Mouse (Mus musculus): ENCODE data around the gene Cabcoco1. TPM values are rescaled to one million over a fixed set of nuclear protein-coding genes. Genes with fewer than 3 reads are reported as not detected.
A peak's percentile ranks its signal among the peaks of the same experiment; 100 is the strongest.

Gene Cabcoco1
- total RNA-seq (2021) = 10 to 100 TPM; 19.0 to 21.3 TPM

DNA sequence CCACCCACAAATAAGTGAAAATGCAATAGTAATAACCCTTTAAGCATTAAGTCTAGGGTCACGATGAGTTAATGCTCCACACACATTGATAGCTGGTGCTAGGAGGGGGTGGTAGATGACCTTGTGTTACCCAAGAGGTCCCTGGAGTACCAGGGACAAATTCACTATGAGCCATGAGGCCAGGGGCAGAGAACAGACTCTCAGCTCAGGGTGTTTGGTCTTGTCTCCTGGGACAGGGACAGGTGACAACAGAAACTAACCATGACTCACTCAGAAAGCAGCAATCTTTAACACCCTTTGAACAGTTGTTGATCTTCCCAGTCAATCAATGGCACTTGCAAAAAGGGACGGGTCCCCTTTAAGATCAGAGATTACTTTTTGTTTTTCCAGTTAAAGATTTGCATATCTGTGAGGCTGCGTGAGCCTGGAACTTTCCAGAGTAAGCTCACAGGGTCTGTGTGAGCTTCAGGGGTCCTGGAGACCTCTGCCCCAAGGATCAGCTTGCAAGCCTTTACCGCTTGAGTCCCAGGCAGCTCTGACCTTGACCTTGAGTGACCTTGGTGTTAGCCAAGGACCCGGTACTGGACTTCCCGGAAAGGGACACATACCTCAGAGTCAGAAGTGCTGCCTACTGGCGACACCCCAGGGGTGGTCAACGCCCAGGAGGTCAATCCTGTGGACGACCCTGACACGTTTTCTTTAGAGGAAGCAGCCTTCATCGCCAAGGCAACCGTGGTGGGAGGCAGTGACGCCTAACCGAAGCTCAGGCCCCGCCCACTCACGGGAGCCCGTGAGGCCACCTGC is at the start of gene Cabcoco1:
Cabcoco1 (minus strand) TSS at position 758 of the 804 bp plus-strand sequence.
- intact Hi-C loops (cut with DNase I) = loop anchor here (1.0 kb wide), 1 partner anchor 12 kb away; no protein-coding TSS in a partner anchor
- peak; percentile 45 to 55 for DNase-seq

- intact Hi-C loops (cut with DNase I) = loop anchor here (5.0 kb wide), 1 partner anchor 403 kb away; no protein-coding TSS in a partner anchor
- DNase-seq = no peak
Measured at GRCm38 (mm10) chr10:68589530-68590252, 48.0 kb upstream of the Cabcoco1 start.

- DNase-seq = no peak
- intact Hi-C loops (cut with DNase I) = no loop called here
Measured at GRCm38 (mm10) chr10:68587416-68588040, 45.8 kb upstream of the Cabcoco1 start.

DNA sequence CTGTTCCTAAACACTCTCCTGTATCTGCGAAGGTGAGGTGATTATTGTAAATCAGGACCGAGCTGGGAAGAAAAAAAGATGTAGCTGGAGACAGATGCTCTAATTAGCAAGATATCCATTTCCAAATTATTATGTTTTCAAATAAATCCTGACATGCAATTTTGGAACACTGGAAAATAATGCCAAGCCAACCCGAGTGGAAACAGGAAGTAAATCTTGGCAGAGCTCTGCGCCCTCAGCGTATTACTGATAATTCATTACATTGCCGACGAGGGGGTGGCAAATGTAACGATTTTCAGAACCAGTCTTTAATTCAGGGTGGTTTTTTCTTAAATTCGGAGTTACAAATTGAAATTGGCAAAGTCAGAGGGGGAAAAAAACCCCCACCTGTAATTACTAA is 35.6 kb upstream of the Cabcoco1 start:
- intact Hi-C loops (cut with DNase I) = no loop called here
- DNase-seq = no peak

GRCm38 (mm10) chr10:68568172-68568571 is 26.5 kb upstream of the Cabcoco1 start:
- no peak for DNase-seq
- intact Hi-C loops (cut with DNase I) = no loop called here

DNA sequence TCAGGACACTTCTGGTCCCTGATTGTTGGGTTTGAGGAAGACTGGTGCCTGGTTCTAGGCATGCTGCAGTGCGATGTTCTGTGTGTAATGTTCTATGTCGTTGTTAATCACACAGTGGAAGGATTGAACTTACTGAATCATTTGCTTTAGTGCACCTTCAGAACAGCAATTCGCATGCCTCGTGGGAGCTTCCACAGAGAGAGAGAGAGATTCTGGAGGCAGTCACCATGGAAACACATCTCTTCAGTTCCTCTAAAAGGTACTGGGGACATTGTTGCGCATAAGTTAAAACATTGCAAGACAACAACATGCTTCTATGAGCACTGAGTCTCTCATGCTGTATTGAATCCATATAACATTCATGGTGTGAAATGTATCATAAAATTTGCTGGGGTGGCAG is 20.6 kb upstream of the Cabcoco1 start:
- intact Hi-C loops (cut with DNase I) = no loop called here
- no peak for DNase-seq

- no peak for DNase-seq
- intact Hi-C loops (cut with DNase I) = no loop called here
Measured at GRCm38 (mm10) chr10:68558828-68559219, 17.1 kb upstream of the Cabcoco1 start.

DNA sequence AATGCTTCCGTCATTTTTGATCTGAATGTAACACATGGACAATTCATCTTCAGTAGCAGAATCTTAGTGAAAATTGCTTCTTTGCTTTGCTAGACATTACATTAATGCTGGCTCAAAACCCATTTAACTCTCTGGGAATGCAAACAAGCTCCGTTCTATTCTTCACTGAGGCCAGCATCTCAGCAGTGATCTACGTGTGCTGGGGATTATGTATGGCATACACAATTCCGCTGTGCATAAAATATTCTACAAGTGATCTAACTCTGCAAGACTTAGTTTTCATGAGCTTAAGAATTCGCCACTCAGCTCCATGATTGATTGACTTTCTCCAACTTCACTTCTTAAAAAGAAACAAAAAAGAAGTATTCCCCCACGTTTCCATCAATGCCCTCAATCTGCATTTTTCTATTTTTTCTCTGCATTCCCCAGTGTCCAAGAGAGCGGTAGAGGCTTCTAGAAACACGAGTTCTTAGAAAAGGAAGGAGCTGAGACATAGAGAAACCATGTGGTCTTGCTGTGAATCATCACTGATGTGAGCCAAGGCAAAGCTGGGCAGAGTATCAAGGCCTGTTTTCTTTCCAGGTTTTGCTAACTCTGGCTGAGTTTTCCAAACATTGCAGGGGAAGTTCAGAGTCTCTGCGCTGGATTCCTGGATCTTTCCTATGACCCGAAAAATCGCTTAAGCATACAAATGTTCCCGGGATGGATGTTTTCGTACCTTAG is 16.6 kb upstream of the Cabcoco1 start:
- intact Hi-C loops (cut with DNase I) = no loop called here
- DNase-seq = peak; percentile 76 to 79

GRCm38 (mm10) chr10:68553677-68554076 is 12.0 kb upstream of the Cabcoco1 start:
- DNase-seq = no peak
- intact Hi-C loops (cut with DNase I) = no loop called here

- intact Hi-C loops (cut with DNase I) = no loop called here
- DNase-seq = no peak
Measured at GRCm38 (mm10) chr10:68552556-68552955, 10.9 kb upstream of the Cabcoco1 start.

GRCm38 (mm10) chr10:68551316-68551715 is 9.6 kb upstream of the Cabcoco1 start:
- intact Hi-C loops (cut with DNase I) = no loop called here
- no peak for DNase-seq

GRCm38 (mm10) chr10:68550668-68551267 is 9.1 kb upstream of the Cabcoco1 start:
- intact Hi-C loops (cut with DNase I) = no loop called here
- no peak for DNase-seq

DNA sequence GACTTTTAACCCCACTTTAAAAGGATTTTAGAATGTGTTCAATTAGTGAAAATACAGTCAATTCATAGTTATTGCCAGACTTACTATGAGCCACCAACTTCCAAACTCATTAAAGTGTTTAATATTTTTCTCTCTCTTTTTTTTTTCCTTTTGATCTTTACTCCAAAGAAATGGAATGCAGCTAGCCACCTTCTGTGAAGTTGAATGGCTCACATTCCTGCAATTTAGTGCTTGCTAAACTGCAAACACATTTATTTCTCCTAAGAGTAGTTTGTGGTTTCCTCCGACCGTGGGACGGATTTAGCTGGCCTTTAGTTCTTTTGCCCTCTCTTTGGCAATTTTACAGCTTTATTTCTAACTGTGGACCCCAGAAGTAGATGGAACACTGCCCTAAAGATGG is 1.4 kb upstream of the Cabcoco1 start:
- intact Hi-C loops (cut with DNase I) = no loop called here
- DNase-seq = no peak

- intact Hi-C loops (cut with DNase I) = loop anchor here (1.0 kb wide), 1 partner anchor 13 kb away; no protein-coding TSS in a partner anchor
- DNase-seq = no peak
Measured at GRCm38 (mm10) chr10:68541943-68542420, 286 bp upstream of the Cabcoco1 start.

DNA sequence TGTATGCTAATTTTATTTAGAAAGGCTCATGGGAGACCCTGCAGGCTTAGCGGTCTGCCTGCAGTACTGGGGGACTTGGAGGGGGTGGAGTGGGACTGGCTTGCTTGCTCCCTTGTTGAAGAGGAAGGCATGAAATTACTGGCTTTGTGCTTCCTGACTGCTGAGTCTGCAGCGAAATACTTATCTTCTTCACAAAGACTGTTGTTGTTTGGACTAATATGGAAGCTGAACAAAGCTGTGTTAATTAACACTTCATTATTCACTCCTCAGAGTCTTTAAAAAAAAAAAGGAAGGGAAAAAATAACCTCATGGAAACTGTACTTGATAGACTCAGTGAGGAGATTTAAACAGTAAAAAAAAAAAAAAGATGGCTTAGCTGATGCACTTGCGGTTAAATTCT is 1.1 kb downstream of the Cabcoco1 start:
- no peak for DNase-seq
- intact Hi-C loops (cut with DNase I) = loop anchor here (1.0 kb wide), 1 partner anchor 11 kb away; no protein-coding TSS in a partner anchor

DNA sequence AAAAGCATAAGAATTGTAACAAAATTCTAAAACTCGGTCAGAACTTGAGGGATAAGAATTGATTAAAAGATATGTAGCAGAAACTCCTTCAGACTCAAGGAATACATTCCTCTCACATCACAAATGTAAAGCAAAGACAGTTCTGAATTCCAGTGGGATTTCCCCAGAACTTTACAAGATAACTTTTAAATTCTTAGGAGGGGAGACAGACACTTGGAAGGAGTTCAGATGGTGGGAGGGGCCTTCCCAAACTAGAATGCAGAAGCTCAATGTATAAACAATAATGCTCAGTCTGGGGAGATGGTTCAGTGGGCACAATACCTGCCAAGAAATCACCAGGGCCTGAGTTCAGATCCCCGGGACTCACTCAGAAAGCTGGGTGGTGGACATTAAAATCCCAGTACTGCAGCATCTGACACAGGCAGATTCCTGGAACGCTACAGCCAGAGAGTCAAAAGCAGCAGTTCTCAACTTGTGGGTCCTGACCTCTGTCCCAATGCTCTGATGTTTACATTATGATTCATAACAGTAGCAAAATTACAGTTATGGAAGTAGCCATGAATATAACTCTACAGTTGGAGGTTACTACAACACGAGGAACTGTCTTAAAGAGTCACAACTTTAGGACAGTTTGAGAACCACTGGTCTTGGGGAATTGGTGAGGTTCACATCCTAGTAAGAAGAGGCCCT is 4.3 kb downstream of the Cabcoco1 start:
- intact Hi-C loops (cut with DNase I) = no loop called here
- no peak for DNase-seq

GRCm38 (mm10) chr10:68529364-68530049 is 12.2 kb downstream of the Cabcoco1 start:
- DNase-seq = no peak
- intact Hi-C loops (cut with DNase I) = loop anchor here (1.0 kb wide), 1 partner anchor 12 kb away; the partner anchor contains the start of gene Cabcoco1

GRCm38 (mm10) chr10:68528958-68529357 is 12.7 kb downstream of the Cabcoco1 start:
- intact Hi-C loops (cut with DNase I) = loop anchor here (1.0 kb wide), 1 partner anchor 12 kb away; the partner anchor contains the start of gene Cabcoco1
- DNase-seq = no peak

DNA sequence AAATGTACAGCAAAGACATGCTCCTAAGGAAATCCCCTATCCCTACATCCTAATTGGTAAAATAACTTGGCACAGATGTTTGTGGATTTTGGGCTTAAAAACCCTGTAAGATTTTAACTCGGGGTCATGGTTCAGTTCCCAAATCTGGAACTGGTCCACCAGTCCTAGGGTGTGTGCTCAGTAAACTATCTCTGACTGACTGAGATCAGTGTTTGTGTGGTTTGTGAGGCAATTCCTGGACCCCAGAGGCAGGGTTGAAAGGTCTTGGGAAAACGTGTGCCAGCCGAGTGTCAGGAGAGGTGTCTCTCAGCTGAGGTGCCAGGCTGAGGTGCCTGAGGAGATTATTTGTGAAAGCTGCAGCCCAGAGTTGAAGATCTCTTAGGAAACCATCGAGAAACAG is 19.6 kb downstream of the Cabcoco1 start:
- intact Hi-C loops (cut with DNase I) = no loop called here
- no peak for DNase-seq

All from heart, postnatal 36 days (tissue).